8 mouse cellular contexts compared by ENCODE assay signal in the genomic region with DNA sequence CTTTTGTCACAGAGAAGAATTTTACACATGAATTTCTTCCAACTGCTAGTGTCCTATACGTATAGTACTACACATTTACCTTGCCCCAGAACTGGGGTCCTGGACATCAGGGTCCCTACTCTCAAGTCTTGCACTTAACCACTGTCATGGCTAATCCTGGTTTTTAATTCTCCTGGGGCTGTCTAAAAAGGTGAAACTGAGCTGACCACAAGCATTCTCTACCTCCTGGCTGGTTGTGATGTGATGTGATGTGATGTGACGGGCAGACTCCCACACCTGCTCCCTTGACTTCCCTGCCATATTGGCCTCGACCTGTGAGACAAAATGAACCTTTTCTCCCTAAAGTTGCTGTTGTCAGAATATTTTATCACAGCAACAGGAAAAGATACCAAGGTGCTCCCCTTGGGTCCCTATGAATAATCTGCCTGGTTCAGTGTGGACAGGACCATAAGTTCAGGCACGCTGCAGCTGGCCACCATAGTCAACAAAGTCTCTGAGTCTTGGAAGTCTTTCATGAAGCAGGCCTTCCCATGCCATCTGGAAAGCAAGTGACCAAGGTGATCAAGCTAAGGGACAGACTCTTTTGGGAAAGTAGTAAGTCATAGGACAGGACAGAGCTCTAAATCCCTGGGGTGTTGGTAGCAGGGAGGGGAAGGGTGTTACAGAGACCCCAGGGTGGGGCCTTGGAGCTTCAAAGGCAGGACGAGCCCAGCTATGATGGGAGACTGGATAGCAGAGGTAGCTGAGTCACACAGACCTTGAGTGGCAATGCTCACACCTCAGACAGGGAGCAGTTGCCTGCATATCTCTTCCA. TPM values are rescaled to one million over a fixed set of nuclear protein-coding genes. Genes with fewer than 3 reads are reported as not detected.
DNase-seq lines count a peak whose midpoint lies in the region; ATAC-seq lines count a peak whose summit lies in the region.

No protein-coding gene starts in this region.

- no peak overlapping the region for H3K9ac ChIP-seq in hindbrain, embryonic 15.5 days
- peak overlapping the region; percentile 36; the same call in 1 of the 2 replicates for H3K9ac ChIP-seq in midbrain, embryonic 14.5 days (replicated peaks; ENCODE audit: low read length)

- ATAC-seq in hindbrain, embryonic 15.5 days (ENCODE audit: low FRiP score, low read depth): 0 out of 2 replicates have a peak, but pooled peaks have one; percentile 1
- ATAC-seq in midbrain, embryonic 14.5 days (ENCODE audit: low FRiP score, low TSS enrichment): no peak; the same call in 1 of the 2 replicates

- no peaks in the 10 kb centered on the region for H3K36me3 ChIP-seq in hindbrain, embryonic 15.5 days
- no peaks in the 10 kb centered on the region for H3K36me3 ChIP-seq in midbrain, embryonic 14.5 days (ENCODE audit: control insufficient read depth, insufficient read depth, low read length)

- 65% methylated on average over 5 of the region's 5 CpGs for WGBS in hindbrain, embryonic 15.5 days
- 65% methylated on average over 5 of the region's 5 CpGs for WGBS in midbrain, embryonic 14.5 days

- intact Hi-C loops in gastrocnemius, postnatal 36 days (cut with DNase I): no loop called here

- peak overlapping the region; percentile 74 for H3K4me3 ChIP-seq in hindbrain, embryonic 15.5 days
- peak overlapping the region; percentile 99 for H3K4me3 ChIP-seq in midbrain, embryonic 14.5 days (replicated peaks; ENCODE audit: low read depth, low read length)

- peak overlapping the region; percentile 64 for H3K4me2 ChIP-seq in hindbrain, embryonic 15.5 days
- peak overlapping the region; percentile 58 for H3K4me2 ChIP-seq in midbrain, embryonic 14.5 days (ENCODE audit: low read length)

- peaks cover 27% of the 10 kb centered on the region for H3K4me1 ChIP-seq in hindbrain, embryonic 15.5 days (replicated peaks)
- H3K4me1 ChIP-seq in midbrain, embryonic 14.5 days (ENCODE audit: control insufficient read depth, insufficient read depth, low read length): peaks cover 19% of the 10 kb centered on the region

- no peaks in the 10 kb centered on the region for H3K27me3 ChIP-seq in hindbrain, embryonic 15.5 days
- no peaks in the 10 kb centered on the region for H3K27me3 ChIP-seq in midbrain, embryonic 14.5 days (ENCODE audit: control insufficient read depth, insufficient read depth, low read length)

- peak overlapping the region; percentile 96 for H3K27ac ChIP-seq in hindbrain, embryonic 15.5 days (replicated peaks)
- peak overlapping the region; percentile 96 for H3K27ac ChIP-seq in midbrain, embryonic 14.5 days (replicated peaks; ENCODE audit: low read depth, low read length)

- no peaks in the 10 kb centered on the region for H3K9me3 ChIP-seq in hindbrain, embryonic 15.5 days
- H3K9me3 ChIP-seq in midbrain, embryonic 14.5 days (ENCODE audit: control insufficient read depth, low read length): no peaks in the 10 kb centered on the region

- peak; percentile 23 for DNase-seq in kidney, adult 11 months
- no peak for DNase-seq in kidney, postnatal 36 days
- DNase-seq in cerebellum, adult 9-11 months: peak; percentile 67
- peak; percentile 7 for DNase-seq in midbrain, embryonic 14.5 days
- no peak for DNase-seq in urinary bladder, adult 2 months (ENCODE audit: low spot score)
- no peak for DNase-seq in gastrocnemius, postnatal 36 days
- DNase-seq in gastrocnemius, postnatal 4 days (ENCODE audit: low spot score in 2 of 2): no peak

RNA-seq across cellular contexts. Expression of gene Ppp6r3, which starts 1.1 kb away (rescaled TPM):
- 56.4 and 56.7 TPM in 2 replicates for polyA plus RNA-seq in hindbrain, embryonic 15.5 days (2015; fragmentation: Nextera tagmentation; extraction: Ambion mirVana)
- 56.9 and 74.1 TPM in 2 replicates for polyA plus RNA-seq in midbrain, embryonic 14.5 days (2014; fragmentation: Nextera tagmentation; extraction: Ambion mirVana)
- 46.7 and 53.7 TPM in 2 replicates for polyA plus RNA-seq in urinary bladder, adult 2 months (2012; rRNA removed)
- total RNA-seq in gastrocnemius, postnatal 36 days (2021): 10 to 100 TPM; 50.0 to 55.7 TPM
- total RNA-seq in gastrocnemius, postnatal 4 days (2021): 10 to 100 TPM; 79.3 to 94.5 TPM

Comparison
In these comparisons a context has a peak if more than half of its experiments do, and no peak if none do; other contexts are left out.
1. DNase-seq: peak in kidney, adult 11 months (single experiment), cerebellum, adult 9-11 months (single experiment) and midbrain, embryonic 14.5 days (single experiment); none in kidney, postnatal 36 days (0 of 2), urinary bladder, adult 2 months (single experiment), gastrocnemius, postnatal 36 days (0 of 2) and gastrocnemius, postnatal 4 days (0 of 2).